Mouse (Mus musculus): Measurements from ENCODE around the gene Mrpl22. TPM values are rescaled to one million over a fixed set of nuclear protein-coding genes. Genes with fewer than 3 reads are reported as not detected.

Gene Mrpl22
- polyA plus RNA-seq (2016; fragmentation: Nextera tagmentation; extraction: Ambion mirVana), result 141 and 146 TPM in 2 replicates

DNA sequence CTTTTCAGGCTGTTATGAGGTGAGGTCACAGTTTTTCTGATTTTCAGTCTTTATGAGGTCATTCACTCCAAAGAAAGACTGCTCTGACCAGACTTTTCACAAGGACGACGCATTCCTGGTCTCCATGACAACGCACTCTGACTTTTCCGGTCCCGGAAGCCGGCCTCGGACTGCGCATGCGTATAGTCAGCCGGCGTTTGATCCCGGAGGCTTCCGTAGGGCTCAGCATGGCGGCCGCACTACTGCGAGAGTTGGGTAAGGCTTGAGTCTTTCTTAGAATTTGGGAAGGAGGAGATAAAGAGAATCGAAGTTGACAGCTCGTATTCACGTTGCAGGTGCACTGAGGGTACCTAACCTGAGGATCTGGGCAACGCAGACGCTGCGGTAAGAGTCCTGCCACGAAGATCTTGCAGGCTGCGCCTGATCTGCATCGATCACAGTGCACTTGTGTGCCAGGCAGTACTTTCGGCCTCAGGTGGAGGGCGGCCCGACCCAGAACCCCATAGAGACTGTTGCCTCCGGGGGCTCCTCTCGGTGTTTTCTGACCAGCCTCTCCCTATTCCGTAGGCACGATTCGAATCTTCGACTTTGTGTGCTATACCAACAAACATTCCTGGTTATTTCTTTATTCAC is at the start of gene Mrpl22:
Gene Mrpl22 (plus strand): TSS at position 203 of the 633 bp plus-strand sequence.
- Histone ChIP-seq H3K27me3 (ENCODE audit: poor library complexity, severe bottlenecking) (no peaks in the 10 kb centered on the region), H3K4me1 (peaks cover 26% of the 10 kb centered on the region), H3K9me3 (no peaks in the 10 kb centered on the region), H3K27ac (peak within 1 kb of the TSS; percentile 87), H3K4me3 (peak within 1 kb of the TSS; percentile 78), H3K36me3 (replicated peaks) (peaks cover 41% of the 10 kb centered on the region)
- WGBS, result 1% methylated on average over 34 of the region's 34 CpGs
- peak; percentile 97 for DNase-seq (ENCODE audit: extremely low spot score, low spot score)

DNA sequence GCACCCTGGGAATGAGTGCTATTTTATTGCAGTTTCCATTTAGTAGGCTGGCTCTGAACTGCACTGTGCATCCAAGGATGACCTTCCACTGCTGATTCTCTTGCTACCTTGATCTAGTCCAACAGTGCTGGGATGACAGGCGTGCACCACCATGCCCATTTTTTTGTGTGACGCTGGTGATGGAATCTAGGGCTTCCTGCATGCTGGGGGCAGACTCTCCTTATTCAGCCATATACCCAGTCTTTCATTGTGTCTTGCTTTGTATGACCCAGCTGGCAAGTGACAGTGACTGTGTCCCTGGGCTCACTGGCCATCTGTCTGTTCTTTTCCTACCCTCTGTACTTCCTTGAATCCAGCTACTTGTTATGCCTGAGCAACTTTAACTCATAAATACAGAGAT is 47.8 kb upstream of the Mrpl22 start:
- no peak overlapping the region for H3K4me3 ChIP-seq
- peaks cover 99% of the 10 kb centered on the region for H3K36me3 ChIP-seq (replicated peaks)
- 88% methylated on average over 2 of the region's 2 CpGs for WGBS
- DNase-seq (ENCODE audit: extremely low spot score, low spot score), result no peak
- no peaks in the 10 kb centered on the region for H3K9me3 ChIP-seq
- no peaks in the 10 kb centered on the region for H3K4me1 ChIP-seq
- H3K27ac ChIP-seq, result no peak overlapping the region
- H3K27me3 ChIP-seq (ENCODE audit: poor library complexity, severe bottlenecking), result no peaks in the 10 kb centered on the region

DNA sequence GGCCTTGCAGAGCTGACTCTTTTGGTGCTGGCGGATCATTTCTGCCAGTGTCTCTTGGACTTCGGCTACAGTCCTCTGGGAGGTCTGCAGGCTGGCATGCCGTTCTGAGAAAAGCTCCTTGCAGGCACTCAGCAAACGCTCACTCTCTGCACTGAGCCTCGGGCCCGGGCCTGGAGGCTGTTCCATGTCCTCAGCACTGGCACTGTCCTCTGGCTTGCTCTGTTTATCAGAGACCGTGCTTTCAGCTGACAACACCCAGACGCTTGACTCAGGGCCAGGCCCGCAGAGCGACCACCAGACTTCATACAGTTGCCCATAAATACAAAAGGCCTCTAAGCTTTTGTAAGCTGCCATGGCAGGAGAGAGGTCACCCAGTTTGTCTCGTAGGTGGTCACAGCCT is 46.4 kb upstream of the Mrpl22 start:
- H3K4me1 ChIP-seq, result no peaks in the 10 kb centered on the region
- no peak for DNase-seq (ENCODE audit: extremely low spot score, low spot score)
- WGBS, result 91% methylated on average over 11 of the region's 11 CpGs
- no peak overlapping the region for H3K4me3 ChIP-seq
- H3K27ac ChIP-seq, result no peak overlapping the region
- no peaks in the 10 kb centered on the region for H3K27me3 ChIP-seq (ENCODE audit: poor library complexity, severe bottlenecking)
- H3K36me3 ChIP-seq (replicated peaks), result peaks cover 99% of the 10 kb centered on the region
- H3K9me3 ChIP-seq, result no peaks in the 10 kb centered on the region

DNA sequence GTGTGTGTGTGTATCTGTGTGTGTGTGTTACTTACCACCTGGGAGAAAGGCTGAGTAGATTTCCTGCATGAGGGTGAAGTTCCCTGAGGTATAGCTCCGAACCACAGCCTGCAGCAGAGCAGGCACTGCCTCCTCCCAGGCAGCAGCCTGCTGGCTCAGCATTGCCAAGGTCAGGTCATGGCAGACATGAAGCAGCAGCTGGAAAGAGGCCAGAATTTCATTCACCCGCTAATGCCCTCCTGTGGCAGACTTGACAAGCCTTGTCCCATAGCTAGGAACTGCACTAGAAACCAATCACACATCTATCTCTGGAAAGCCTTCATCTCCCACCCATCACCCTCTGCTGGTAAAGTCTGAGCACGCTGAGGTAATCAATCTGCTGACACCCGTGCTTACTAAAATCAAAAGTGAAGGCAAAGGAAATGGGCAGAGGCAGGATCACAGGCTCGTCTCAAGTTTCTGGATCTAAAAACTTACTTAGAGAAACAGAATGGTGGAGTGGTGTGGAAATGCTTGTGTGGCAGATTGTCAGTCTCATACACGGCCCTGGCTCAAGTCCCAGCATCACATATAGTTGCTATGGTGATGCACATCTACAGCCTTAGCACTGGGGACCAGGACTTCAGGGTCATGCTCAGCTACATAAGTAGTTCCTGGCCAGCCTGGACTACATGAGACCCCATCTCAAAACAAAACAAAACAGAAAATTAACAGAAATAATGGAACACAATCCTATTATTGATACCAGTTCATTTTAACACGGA is 44.9 kb upstream of the Mrpl22 start:
- Histone ChIP-seq H3K27me3 (ENCODE audit: poor library complexity, severe bottlenecking) (no peaks in the 10 kb centered on the region), H3K4me1 (no peaks in the 10 kb centered on the region), H3K9me3 (no peaks in the 10 kb centered on the region), H3K27ac (no peak overlapping the region), H3K4me3 (no peak overlapping the region), H3K36me3 (replicated peaks) (peaks cover 99% of the 10 kb centered on the region)
- 88% methylated on average over 7 of the region's 7 CpGs for WGBS
- DNase-seq (ENCODE audit: extremely low spot score, low spot score), result no peak

DNA sequence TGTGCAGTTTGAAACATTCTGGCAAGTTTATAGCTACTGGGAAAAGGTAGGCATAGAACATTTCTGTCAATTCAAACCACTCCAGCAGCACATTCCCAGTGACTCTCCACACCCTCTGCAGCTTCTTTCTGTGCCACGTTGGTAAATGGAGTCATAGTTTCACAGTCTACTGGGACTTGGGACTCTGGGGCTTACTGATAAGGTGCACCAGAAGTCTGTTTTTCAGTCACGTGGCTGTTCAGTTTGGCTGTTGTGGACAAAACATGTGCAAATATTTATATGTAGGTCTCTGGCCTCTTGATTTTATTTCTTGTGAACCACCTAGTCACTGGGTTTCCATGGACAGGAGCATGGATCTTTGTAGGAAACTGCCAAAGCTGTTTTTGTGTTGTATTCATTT is 43.9 kb upstream of the Mrpl22 start:
- 88% methylated on average over 2 of the region's 2 CpGs for WGBS
- no peak for DNase-seq (ENCODE audit: extremely low spot score, low spot score)
- H3K27me3 ChIP-seq (ENCODE audit: poor library complexity, severe bottlenecking), result no peaks in the 10 kb centered on the region
- no peak overlapping the region for H3K4me3 ChIP-seq
- peaks cover 100% of the 10 kb centered on the region for H3K36me3 ChIP-seq (replicated peaks)
- no peak overlapping the region for H3K27ac ChIP-seq
- H3K4me1 ChIP-seq, result no peaks in the 10 kb centered on the region
- H3K9me3 ChIP-seq, result no peaks in the 10 kb centered on the region

DNA sequence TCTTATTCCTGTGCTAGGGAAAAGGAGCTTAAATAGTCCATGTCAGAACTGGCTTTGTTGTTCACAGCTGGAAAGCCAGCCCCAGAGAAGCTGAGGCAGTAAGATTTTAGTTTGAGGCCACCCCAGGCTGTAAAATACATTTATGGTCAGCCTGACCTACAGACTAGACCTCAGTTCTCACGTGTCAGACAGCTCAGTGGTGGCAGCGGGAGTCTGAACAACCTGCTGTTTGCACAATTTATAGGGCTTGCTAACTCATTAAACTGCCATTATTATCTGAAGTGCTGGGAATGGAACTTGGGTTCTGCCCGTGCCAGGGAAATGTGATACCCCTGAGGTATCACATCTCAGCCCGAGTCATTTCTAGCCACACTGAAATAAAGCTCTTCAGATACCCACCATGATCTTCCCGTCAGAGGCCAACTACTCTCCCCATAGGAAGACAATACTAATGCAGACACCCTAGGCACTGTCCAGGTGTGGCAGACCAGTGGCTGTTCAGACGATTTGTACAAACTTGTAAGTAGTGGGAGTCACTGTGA is 42.1 kb upstream of the Mrpl22 start:
- no peak overlapping the region for H3K27ac ChIP-seq
- WGBS, result 88% methylated on average over 6 of the region's 6 CpGs
- no peak overlapping the region for H3K4me3 ChIP-seq
- H3K36me3 ChIP-seq (replicated peaks), result peaks cover 100% of the 10 kb centered on the region
- H3K27me3 ChIP-seq (ENCODE audit: poor library complexity, severe bottlenecking), result no peaks in the 10 kb centered on the region
- no peaks in the 10 kb centered on the region for H3K9me3 ChIP-seq
- DNase-seq (ENCODE audit: extremely low spot score, low spot score), result no peak
- no peaks in the 10 kb centered on the region for H3K4me1 ChIP-seq

DNA sequence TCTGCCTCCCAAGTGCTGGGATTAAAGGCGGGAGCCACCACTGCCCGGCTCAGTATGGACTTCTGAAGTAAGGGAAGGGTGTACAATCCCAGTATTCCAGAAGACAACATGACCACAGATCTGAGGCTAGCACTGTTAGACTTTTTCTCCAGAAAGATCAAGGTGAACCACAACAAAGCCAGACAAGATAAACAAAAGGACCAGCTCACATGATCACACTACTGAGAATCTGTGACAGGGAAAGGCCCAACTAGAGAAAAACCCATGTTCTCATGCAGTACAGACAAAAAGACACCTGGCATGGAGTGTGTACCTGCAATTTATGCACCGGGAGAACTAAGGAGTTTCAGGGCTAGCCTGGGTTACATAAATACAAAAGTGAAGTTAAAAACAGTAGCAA is 39.4 kb upstream of the Mrpl22 start:
- H3K36me3 ChIP-seq (replicated peaks), result peaks cover 100% of the 10 kb centered on the region
- H3K4me3 ChIP-seq, result no peak overlapping the region
- WGBS, result 90% methylated on average over 3 of the region's 3 CpGs
- no peaks in the 10 kb centered on the region for H3K9me3 ChIP-seq
- DNase-seq (ENCODE audit: extremely low spot score, low spot score), result no peak
- no peaks in the 10 kb centered on the region for H3K4me1 ChIP-seq
- no peaks in the 10 kb centered on the region for H3K27me3 ChIP-seq (ENCODE audit: poor library complexity, severe bottlenecking)
- H3K27ac ChIP-seq, result no peak overlapping the region

DNA sequence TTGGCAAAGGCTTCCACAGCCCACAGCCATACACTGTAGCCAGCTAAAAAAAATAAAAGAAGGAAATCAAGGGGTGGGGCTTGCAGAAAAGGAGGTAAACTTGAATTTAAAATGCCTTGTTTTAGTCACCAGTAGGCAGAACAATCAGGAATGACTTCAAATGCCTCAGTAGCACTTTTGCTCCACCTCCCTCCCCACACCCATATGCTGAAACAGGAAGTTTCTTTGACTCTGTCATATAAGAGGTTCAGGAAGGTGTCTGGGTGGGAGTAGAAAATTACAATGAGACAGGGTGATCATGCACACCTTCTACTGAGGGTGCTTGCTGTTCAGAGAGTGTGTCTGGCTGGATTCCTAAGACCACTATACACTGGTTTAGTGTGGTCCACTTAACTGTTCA is 36.6 kb upstream of the Mrpl22 start:
- no peak for DNase-seq (ENCODE audit: extremely low spot score, low spot score)
- no peaks in the 10 kb centered on the region for H3K27me3 ChIP-seq (ENCODE audit: poor library complexity, severe bottlenecking)
- no peak overlapping the region for H3K4me3 ChIP-seq
- H3K4me1 ChIP-seq, result no peaks in the 10 kb centered on the region
- H3K9me3 ChIP-seq, result no peaks in the 10 kb centered on the region
- H3K27ac ChIP-seq, result no peak overlapping the region
- H3K36me3 ChIP-seq (replicated peaks), result peaks cover 100% of the 10 kb centered on the region

DNA sequence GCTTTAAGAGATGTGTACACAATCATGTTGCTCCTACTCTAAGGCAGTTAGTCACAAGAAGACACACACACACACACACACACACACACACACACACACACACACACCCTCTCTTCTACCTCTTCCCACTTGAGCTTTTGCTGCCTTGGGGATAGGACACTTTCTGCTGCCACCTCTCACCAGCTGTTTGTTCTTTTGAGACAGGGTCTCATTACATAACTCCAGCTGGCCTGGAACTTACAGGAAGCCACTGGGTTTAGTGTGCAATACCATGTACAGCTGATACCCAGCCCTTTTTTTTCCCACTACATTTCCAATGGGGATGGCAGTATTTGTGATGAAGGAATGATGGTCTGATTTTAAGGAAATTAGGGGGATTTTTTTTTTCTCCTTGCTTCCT is 36.2 kb upstream of the Mrpl22 start:
- H3K27me3 ChIP-seq (ENCODE audit: poor library complexity, severe bottlenecking), result no peaks in the 10 kb centered on the region
- no peak overlapping the region for H3K27ac ChIP-seq
- H3K36me3 ChIP-seq (replicated peaks), result peaks cover 100% of the 10 kb centered on the region
- H3K4me1 ChIP-seq, result no peaks in the 10 kb centered on the region
- DNase-seq (ENCODE audit: extremely low spot score, low spot score), result no peak
- H3K4me3 ChIP-seq, result no peak overlapping the region
- H3K9me3 ChIP-seq, result no peaks in the 10 kb centered on the region

DNA sequence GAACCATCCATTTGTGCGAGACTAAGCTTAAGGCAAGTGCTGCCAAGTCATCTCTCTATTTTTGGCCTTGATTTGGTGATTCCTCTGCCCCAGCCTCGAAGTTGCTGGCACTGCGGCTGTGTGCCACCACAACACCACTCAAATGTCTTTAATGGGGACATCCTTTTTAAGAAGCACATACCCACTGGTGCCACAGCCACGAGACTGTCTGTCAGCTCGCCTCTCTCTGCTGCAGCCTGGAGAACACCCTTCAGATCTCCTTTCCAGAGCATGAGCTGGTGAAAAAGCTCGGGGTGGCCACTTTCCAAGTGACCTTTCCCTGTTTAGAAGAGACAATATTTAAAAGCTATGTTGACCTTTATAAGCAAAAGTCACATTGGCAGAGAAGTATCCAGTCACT is 34.8 kb upstream of the Mrpl22 start:
- Histone ChIP-seq H3K27me3 (ENCODE audit: poor library complexity, severe bottlenecking) (no peaks in the 10 kb centered on the region), H3K4me3 (no peak overlapping the region), H3K9me3 (no peaks in the 10 kb centered on the region), H3K4me1 (no peaks in the 10 kb centered on the region), H3K27ac (no peak overlapping the region), H3K36me3 (replicated peaks) (peaks cover 100% of the 10 kb centered on the region)
- DNase-seq (ENCODE audit: extremely low spot score, low spot score), result no peak
- 92% methylated on average over 6 of the region's 6 CpGs for WGBS

DNA sequence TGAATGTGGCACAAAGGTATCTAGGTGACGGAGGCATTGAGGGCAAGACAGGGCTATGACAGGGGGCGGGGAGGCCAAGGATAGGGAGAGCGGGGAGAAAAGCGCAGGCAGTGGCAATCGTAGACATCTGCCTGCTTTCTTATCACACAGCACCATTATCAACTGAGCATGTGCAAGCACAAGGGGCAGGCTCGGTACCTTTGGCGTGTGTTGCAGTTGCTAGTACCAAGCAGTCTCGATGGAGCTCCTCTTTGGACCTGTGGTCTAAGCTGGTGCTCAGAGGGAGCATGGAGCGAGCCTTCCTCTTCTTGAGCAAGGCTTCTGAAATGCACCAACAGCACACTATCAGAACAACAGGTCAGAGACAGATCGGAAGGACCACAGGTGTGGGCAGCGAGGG is 32.6 kb upstream of the Mrpl22 start:
- Histone ChIP-seq H3K27me3 (ENCODE audit: poor library complexity, severe bottlenecking) (no peaks in the 10 kb centered on the region), H3K4me3 (no peak overlapping the region), H3K36me3 (replicated peaks) (peaks cover 98% of the 10 kb centered on the region), H3K27ac (no peak overlapping the region), H3K4me1 (no peaks in the 10 kb centered on the region), H3K9me3 (no peaks in the 10 kb centered on the region)
- no peak for DNase-seq (ENCODE audit: extremely low spot score, low spot score)
- 91% methylated on average over 11 of the region's 11 CpGs for WGBS

DNA sequence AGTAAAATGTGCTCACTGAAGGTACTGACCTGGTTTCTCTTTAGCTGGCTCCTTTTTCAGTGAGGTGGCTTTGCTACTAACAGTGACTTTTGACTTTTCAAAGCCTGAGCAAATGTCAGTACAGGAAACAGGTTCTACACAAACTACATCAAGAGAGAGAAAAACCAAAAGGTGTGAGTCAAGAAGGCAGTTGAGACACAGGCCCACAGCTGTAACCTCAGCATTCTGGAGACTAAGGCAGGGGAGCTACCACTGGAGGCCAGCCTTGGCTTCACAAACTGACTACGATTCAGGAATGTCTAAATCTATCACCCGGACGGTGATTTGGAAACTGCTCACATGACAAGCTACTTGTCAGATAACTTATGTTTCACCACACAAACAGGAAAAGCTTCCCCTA is 32.0 kb upstream of the Mrpl22 start:
- no peaks in the 10 kb centered on the region for H3K27me3 ChIP-seq (ENCODE audit: poor library complexity, severe bottlenecking)
- H3K4me1 ChIP-seq, result no peaks in the 10 kb centered on the region
- no peak for DNase-seq (ENCODE audit: extremely low spot score, low spot score)
- H3K27ac ChIP-seq, result no peak overlapping the region
- no peaks in the 10 kb centered on the region for H3K9me3 ChIP-seq
- WGBS, result 92% methylated on average over 3 of the region's 3 CpGs
- no peak overlapping the region for H3K4me3 ChIP-seq
- peaks cover 98% of the 10 kb centered on the region for H3K36me3 ChIP-seq (replicated peaks)

DNA sequence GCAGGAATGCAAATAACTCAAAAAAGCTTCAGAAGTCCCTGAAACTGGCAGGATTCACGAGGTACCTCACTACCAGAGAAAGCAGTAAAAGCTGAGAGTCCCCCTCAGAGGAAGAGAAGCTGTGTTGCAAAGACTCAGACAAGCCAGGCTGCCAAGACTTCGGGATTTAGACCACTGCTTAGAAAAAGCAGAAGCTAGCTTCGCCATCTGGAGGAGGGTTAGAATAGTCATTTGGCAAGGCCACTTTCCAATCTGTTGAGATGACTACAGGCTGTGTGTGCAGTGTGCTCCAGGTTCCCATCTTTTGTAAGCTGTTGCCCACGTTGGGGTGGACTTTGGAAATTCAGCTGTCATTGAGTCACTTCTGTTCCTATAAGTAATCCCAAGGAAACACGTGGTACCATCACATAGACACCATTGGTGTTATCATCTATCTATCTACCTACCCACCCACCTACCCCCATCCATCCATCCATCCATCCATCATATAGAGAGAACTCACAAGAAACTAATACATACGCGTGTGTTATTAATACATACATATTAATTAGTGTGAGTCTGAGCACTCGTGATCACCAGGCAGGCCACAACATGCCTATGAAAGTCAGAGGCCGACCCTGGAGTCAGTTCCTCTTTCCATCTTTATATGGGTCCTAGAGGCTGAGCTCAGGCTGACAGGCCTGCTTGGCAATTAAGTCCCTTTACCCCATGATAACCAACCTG is 27.6 kb upstream of the Mrpl22 start:
- Histone ChIP-seq H3K36me3 (replicated peaks) (peaks cover 98% of the 10 kb centered on the region), H3K27me3 (ENCODE audit: poor library complexity, severe bottlenecking) (no peaks in the 10 kb centered on the region), H3K27ac (no peak overlapping the region), H3K9me3 (no peaks in the 10 kb centered on the region; the same call in 1 of the 2 replicates), H3K4me1 (no peaks in the 10 kb centered on the region), H3K4me3 (no peak overlapping the region)
- WGBS, result 94% methylated on average over 9 of the region's 9 CpGs
- DNase-seq (ENCODE audit: extremely low spot score, low spot score), result no peak
